Mouse (Mus musculus): ENCODE measurements around the gene Mbnl1.

- TF ChIP-seq POLR2A (IDR thresholded peaks at IDR 0.05; ENCODE audit: low read depth, low read length) (no peak), CTCF (IDR thresholded peaks at IDR 0.05; ENCODE audit: borderline replicate concordance, insufficient read depth, low read length) (no peak)
Observed at GRCm38 (mm10) chr3:60472681-60473177, at the start of gene Mbnl1.

All from embryonic fibroblast, embryonic 13.5 days (primary cell).